Mouse (Mus musculus) heart, embryonic 16.5 days (tissue): ENCODE data around the gene Hspb7. TPM values are rescaled to one million over a fixed set of nuclear protein-coding genes. Genes with fewer than 3 reads are reported as not detected.

Experiments used
- ATAC-seq: fragments of 200-750 bp; cut with Nextera tagmentation; replicated peaks from 2 replicates; pipeline ENCODE4 v1.8.0; 2017; ENCODE audit warnings: moderate number of reproducible peaks; ENCODE audit not compliant: insufficient read depth, low FRiP score; ENCODE audit errors: extremely low read depth
- H3K27ac ChIP-seq: fragments of 300-500 bp; sonication (generic); 2 replicates; pipeline ENCODE4 v1.5.1; 2014; ENCODE audit warnings: mild to moderate bottlenecking, low read length, control low read depth, moderate library complexity
- H3K27me3 ChIP-seq: fragments of 300-500 bp; sonication (generic); 2 replicates; pipeline ENCODE4 v1.6.1; 2014; ENCODE audit warnings: low read length, mixed read lengths; ENCODE audit not compliant: control insufficient read depth, insufficient read depth
- H3K36me3 ChIP-seq: fragments of 300-500 bp; sonication (generic); 2 replicates; pipeline ENCODE4 v1.6.1; 2014; ENCODE audit not compliant: control insufficient read depth, insufficient read depth
- H3K4me1 ChIP-seq: fragments of 300-500 bp; sonication (generic); 2 replicates; pipeline ENCODE4 v1.6.1; 2014; ENCODE audit warnings: low read length, mixed read lengths; ENCODE audit not compliant: control insufficient read depth, insufficient read depth
- H3K4me2 ChIP-seq: fragments of 300-500 bp; sonication (generic); 2 replicates; pipeline ENCODE4 v1.6.1; 2014; ENCODE audit warnings: low read depth, mild to moderate bottlenecking, control low read depth, low read length
- H3K4me3 ChIP-seq: fragments of 300-500 bp; sonication (generic); 2 replicates; pipeline ENCODE4 v1.5.1; 2014; ENCODE audit warnings: mild to moderate bottlenecking, control low read depth, low read length
- H3K9ac ChIP-seq: fragments of 300-500 bp; sonication (generic); 2 replicates; pipeline ENCODE4 v1.6.1; 2014; ENCODE audit warnings: low read length, control low read depth
- H3K9me3 ChIP-seq: fragments of 300-500 bp; sonication (generic); replicated peaks from 2 replicates; pipeline ENCODE4 v1.6.1; 2016; ENCODE audit warnings: low read length; ENCODE audit not compliant: control insufficient read depth
- WGBS: fragments of 180-500 bp; shearing (Covaris S2); extraction: QIAGEN DNeasy Blood & Tissue Kit; methylation state at CpG from one replicate; pipeline ENCODE4 v1.1.7; 2014; 5-methylcytosine and 5-hydroxymethylcytosine counted together
- polyA plus RNA-seq: library from polyadenylated mRNA; unstranded; fragments of >200 nt; fragmentation: Nextera tagmentation; extraction: Ambion mirVana; gene quantifications from 2 replicates; pipeline ENCODE4 v1.2.1, GENCODE M21; 2015

Hspb7 gene
- polyA plus RNA-seq, 1 experiment from 2014 or later = 293 TPM

GRCm38 (mm10) chr4:141423288-141423687 lies 2.7 kb downstream of the Hspb7 start:
- H3K4me2 ChIP-seq = peak overlapping the region; percentile 76
- no peaks in the 10 kb centered on the region for H3K36me3 ChIP-seq
- ATAC-seq = no peak
- H3K9me3 ChIP-seq = no peaks in the 10 kb centered on the region
- peak overlapping the region; percentile 98 for H3K9ac ChIP-seq
- WGBS = 42% methylated on average over 5 of the region's 5 CpGs
- peak overlapping the region; percentile 83 for H3K4me3 ChIP-seq
- H3K27me3 ChIP-seq = no peaks in the 10 kb centered on the region
- H3K27ac ChIP-seq = peak overlapping the region; percentile 91
- peaks cover 38% of the 10 kb centered on the region for H3K4me1 ChIP-seq

- no peak for ATAC-seq
- peak overlapping the region; percentile 83 for H3K4me3 ChIP-seq
- no peaks in the 10 kb centered on the region for H3K9me3 ChIP-seq
- peak overlapping the region; percentile 98 for H3K9ac ChIP-seq
- H3K27ac ChIP-seq = peak overlapping the region; percentile 91
- H3K36me3 ChIP-seq = no peaks in the 10 kb centered on the region
- WGBS = 64% methylated on average over 13 of the region's 13 CpGs
- H3K4me2 ChIP-seq = peak overlapping the region; percentile 76
- H3K4me1 ChIP-seq = peaks cover 38% of the 10 kb centered on the region
- no peaks in the 10 kb centered on the region for H3K27me3 ChIP-seq
These were observed 3.3 kb downstream of the Hspb7 start for GRCm38 (mm10) chr4:141423691-141424431.

- Histone ChIP-seq H3K4me1 (peaks cover 23% of the 10 kb centered on the region), H3K27ac (peak overlapping the region; percentile 91), H3K9ac (peak overlapping the region; percentile 98), H3K4me3 (peak overlapping the region; percentile 83), H3K9me3 (no peaks in the 10 kb centered on the region), H3K27me3 (no peaks in the 10 kb centered on the region), H3K36me3 (no peaks in the 10 kb centered on the region), H3K4me2 (peak overlapping the region; percentile 76)
- WGBS = 3% methylated on average over 36 of the region's 36 CpGs
- ATAC-seq = peak; percentile 67
These were observed 5.2 kb downstream of the Hspb7 start for GRCm38 (mm10) chr4:141425484-141426479.

DNA sequence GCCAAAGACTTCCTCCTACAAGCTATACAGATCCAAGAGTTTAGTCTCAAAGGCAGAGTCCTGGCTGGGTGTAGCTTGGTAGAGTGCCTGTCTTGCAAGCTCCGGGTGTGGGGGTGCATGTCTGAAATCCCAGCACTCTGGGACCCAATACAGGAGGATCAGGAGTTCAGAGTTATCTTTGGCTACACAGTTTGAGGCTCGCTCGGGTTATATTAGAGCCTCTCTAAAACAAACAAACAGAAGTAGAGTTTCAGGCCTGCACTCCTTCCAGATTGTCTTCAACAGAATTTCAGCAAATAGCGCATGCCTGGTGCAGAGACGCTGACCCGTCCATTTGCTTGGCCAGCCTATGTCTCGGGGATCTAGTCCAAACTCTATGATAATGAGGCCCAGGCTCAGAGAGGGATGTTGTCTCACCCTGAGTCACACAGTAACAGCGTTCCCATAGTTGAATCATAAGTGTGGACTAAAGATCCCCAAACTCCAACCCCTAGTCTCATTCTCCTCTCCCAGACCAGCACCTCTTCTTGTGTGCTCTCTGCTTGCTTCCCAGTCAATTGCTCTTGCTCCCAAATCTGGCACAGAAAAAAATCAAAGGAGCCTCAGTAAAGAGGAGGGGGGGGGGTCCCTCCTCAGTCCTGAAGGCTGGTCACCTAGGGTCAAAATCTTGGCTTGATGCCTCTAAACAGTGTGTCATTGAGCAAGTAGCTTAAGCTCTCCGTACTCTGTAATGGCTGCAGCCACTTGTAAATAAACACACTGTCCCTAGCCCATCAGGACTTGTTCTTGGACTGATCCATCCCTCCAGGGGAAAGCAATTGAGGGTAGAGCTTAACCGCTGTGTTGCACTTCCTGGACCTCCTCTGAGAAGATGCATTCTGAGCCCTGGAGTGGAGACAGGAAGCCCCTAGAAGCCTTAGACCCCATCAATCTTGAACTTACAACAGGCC lies 6.5 kb downstream of the Hspb7 start:
- ATAC-seq = no peak
- Histone ChIP-seq H3K4me1 (peaks cover 17% of the 10 kb centered on the region), H3K4me3 (peak overlapping the region; percentile 83; the same call in 1 of the 2 replicates), H3K9me3 (no peaks in the 10 kb centered on the region), H3K27ac (peak overlapping the region; percentile 91), H3K4me2 (peak overlapping the region; percentile 76), H3K36me3 (no peaks in the 10 kb centered on the region), H3K27me3 (no peaks in the 10 kb centered on the region), H3K9ac (peak overlapping the region; percentile 98)
- WGBS = 55% methylated on average over 10 of the region's 10 CpGs

- no peak for ATAC-seq
- Histone ChIP-seq H3K4me2 (no peak overlapping the region), H3K4me1 (peaks cover 17% of the 10 kb centered on the region), H3K36me3 (no peaks in the 10 kb centered on the region), H3K27ac (no peak overlapping the region), H3K9me3 (no peaks in the 10 kb centered on the region), H3K27me3 (no peaks in the 10 kb centered on the region), H3K4me3 (no peak overlapping the region), H3K9ac (no peak overlapping the region)
- 77% methylated on average over 13 of the region's 13 CpGs for WGBS
These were observed 7.3 kb downstream of the Hspb7 start for GRCm38 (mm10) chr4:141427921-141428320.

- 77% methylated on average over 6 of the region's 6 CpGs for WGBS
- no peak overlapping the region for H3K9ac ChIP-seq
- H3K27me3 ChIP-seq = no peaks in the 10 kb centered on the region
- no peak for ATAC-seq
- H3K36me3 ChIP-seq = no peaks in the 10 kb centered on the region
- peak overlapping the region; percentile 16; the same call in 1 of the 2 replicates for H3K27ac ChIP-seq
- no peak overlapping the region for H3K4me3 ChIP-seq
- no peaks in the 10 kb centered on the region for H3K9me3 ChIP-seq
- H3K4me2 ChIP-seq = no peak overlapping the region
- H3K4me1 ChIP-seq = peaks cover 17% of the 10 kb centered on the region
These were observed 8.8 kb downstream of the Hspb7 start for GRCm38 (mm10) chr4:141429381-141429780.

DNA sequence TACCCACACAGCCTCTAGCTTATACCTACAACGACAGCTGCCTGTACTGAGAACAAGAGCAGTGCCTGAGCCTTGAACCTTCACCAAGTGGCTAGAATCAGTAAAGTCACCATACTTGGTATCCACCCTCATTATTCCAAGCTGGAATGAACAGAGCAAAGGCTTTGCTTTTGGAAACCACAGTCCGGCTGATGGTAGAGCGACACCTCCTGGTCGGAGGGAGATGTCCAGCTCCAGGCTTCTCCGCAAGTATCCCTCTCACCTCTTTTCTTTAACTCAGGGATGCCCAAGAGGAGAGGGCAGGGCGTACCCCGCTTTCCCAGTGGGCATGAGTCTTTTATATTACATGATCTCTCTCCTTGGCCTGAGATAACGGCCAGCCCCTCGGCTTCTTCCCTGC lies 9.3 kb downstream of the Hspb7 start:
- Histone ChIP-seq H3K27me3 (no peaks in the 10 kb centered on the region), H3K36me3 (no peaks in the 10 kb centered on the region), H3K9ac (no peak overlapping the region), H3K9me3 (no peaks in the 10 kb centered on the region), H3K4me3 (no peak overlapping the region), H3K27ac (0 out of 2 replicates have a peak overlapping the region, but pooled peaks have one; percentile 4), H3K4me1 (peaks cover 17% of the 10 kb centered on the region), H3K4me2 (no peak overlapping the region)
- 47% methylated on average over 9 of the region's 9 CpGs for WGBS
- no peak for ATAC-seq

GRCm38 (mm10) chr4:141430997-141431396 lies 10.4 kb downstream of the Hspb7 start:
- H3K27ac ChIP-seq = no peak overlapping the region
- H3K4me1 ChIP-seq = peaks cover 13% of the 10 kb centered on the region
- no peaks in the 10 kb centered on the region for H3K27me3 ChIP-seq
- no peak overlapping the region for H3K4me2 ChIP-seq
- WGBS = 43% methylated on average over 9 of the region's 9 CpGs
- no peaks in the 10 kb centered on the region for H3K9me3 ChIP-seq
- H3K4me3 ChIP-seq = no peak overlapping the region
- no peak for ATAC-seq
- H3K9ac ChIP-seq = no peak overlapping the region
- H3K36me3 ChIP-seq = no peaks in the 10 kb centered on the region
